Mouse (Mus musculus) central nervous system, embryonic 14 days (tissue): ENCODE data around the gene Mettl17. TPM values are rescaled to one million over a fixed set of nuclear protein-coding genes. Genes with fewer than 3 reads are reported as not detected.

ENCODE experiments used
- polyA plus RNA-seq: library from polyadenylated mRNA; depleted of rRNA; stranded (reverse); fragments of >200 nt; gene quantifications from 2 replicates; pipeline ENCODE4 v1.2.3, GENCODE M21; 2012; rRNA removed

Mettl17 gene
- 70.5 and 72.2 TPM in 2 replicates for polyA plus RNA-seq

GRCm38 (mm10) chr14:51884598-51885331 is at the start of gene Mettl17:
Mettl17 (plus strand) TSS chr14:51884842.

GRCm38 (mm10) chr14:51853399-51853798 is 31.2 kb upstream of the Mettl17 start, which contains the start of gene Ear6:
Ear6 (plus strand) TSS chr14:51853699.

GRCm38 (mm10) chr14:51892191-51892939 is 7.7 kb downstream of the Mettl17 start, which contains the start of gene Slc39a2:
Slc39a2 (plus strand) TSS chr14:51892889.

GRCm38 (mm10) chr14:51913960-51914762 is 29.5 kb downstream of the Mettl17 start, which contains the start of gene Ndrg2:
Ndrg2 (minus strand) TSS chr14:51914158.

GRCm38 (mm10) chr14:51918125-51918524 is 33.5 kb downstream of the Mettl17 start, which contains the start of gene Tppp2:
Tppp2 (plus strand) TSS chr14:51918425.

GRCm38 (mm10) chr14:51922571-51922865 is 37.9 kb downstream of the Mettl17 start, which contains the start of gene Rnase13:
Rnase13 (minus strand) TSS chr14:51922773.

Other genes with a start within 250 kb of the Mettl17 start
- not detected in 2 replicates for gene Gm4181, start 249.2 kb upstream of the Mettl17 start, polyA plus RNA-seq
- not detected in 2 replicates for gene Gm17079, start 189.4 kb upstream of the Mettl17 start, polyA plus RNA-seq
- gene Gm5800, start 167.7 kb upstream of the Mettl17 start, polyA plus RNA-seq, result not detected in 2 replicates
- not detected in 2 replicates for gene Ang4, start 111.3 kb upstream of the Mettl17 start, polyA plus RNA-seq
- gene AY358078, start 84.8 kb upstream of the Mettl17 start, polyA plus RNA-seq, result not detected in 2 replicates
- gene Ear6, start 31.1 kb upstream of the Mettl17 start, polyA plus RNA-seq, result 0.16 and 0.19 TPM in 2 replicates
- gene Slc39a2, start 8.0 kb downstream of the Mettl17 start, polyA plus RNA-seq, result 11.8 and 12.0 TPM in 2 replicates
- 102 and 103 TPM in 2 replicates for gene Ndrg2, start 29.3 kb downstream of the Mettl17 start, polyA plus RNA-seq
- not detected in 2 replicates for gene Tppp2, start 33.6 kb downstream of the Mettl17 start, polyA plus RNA-seq
- gene Rnase13, start 37.9 kb downstream of the Mettl17 start, polyA plus RNA-seq, result not detected in 2 replicates
- 106 and 134 TPM in 2 replicates for gene Arhgef40, start 99.9 kb downstream of the Mettl17 start, polyA plus RNA-seq
- 1.6 and 2.0 TPM in 2 replicates for gene Tmem253, start 130.8 kb downstream of the Mettl17 start, polyA plus RNA-seq
- 150 and 179 TPM in 2 replicates for gene Zfp219, start 135.9 kb downstream of the Mettl17 start, polyA plus RNA-seq
- gene Olfr221, start 157.6 kb downstream of the Mettl17 start, polyA plus RNA-seq, result 0.01 TPM in 1 of 2 replicates, not detected in the other
- 497 and 569 TPM in 2 replicates for gene Hnrnpc, start 219.2 kb downstream of the Mettl17 start, polyA plus RNA-seq
- 1.7 and 1.8 TPM in 2 replicates for gene Rpgrip1, start 225.9 kb downstream of the Mettl17 start, polyA plus RNA-seq